Mouse (Mus musculus): ENCODE measurements at regions not wholly inside any gene's neighbourhood (a gene's known extent, or its start where the extent isn't known, plus 50 kb on each side); places are given as distances from the start of the nearest gene placed in this dataset.

DNA sequence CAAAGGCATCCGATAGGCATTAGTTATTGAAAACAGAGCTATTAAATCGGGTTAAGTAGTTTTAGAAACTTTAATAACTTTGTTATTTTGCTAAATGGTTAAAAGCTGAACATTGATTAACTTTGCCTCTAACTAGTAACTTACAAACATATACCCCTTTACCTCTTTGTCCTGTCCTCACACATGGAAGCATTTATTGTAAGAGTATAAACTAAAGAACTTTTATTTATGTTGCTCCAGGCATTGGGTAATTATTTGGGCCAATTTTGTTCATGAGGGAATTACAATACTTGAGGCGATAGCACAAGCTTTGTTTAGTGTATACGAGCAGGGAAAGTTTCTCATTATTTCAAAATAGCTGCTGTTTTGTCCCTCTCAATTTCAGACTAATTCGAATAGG lies 328.4 kb upstream of the Gm9008 start:
- DNase-seq = no peak

DNA sequence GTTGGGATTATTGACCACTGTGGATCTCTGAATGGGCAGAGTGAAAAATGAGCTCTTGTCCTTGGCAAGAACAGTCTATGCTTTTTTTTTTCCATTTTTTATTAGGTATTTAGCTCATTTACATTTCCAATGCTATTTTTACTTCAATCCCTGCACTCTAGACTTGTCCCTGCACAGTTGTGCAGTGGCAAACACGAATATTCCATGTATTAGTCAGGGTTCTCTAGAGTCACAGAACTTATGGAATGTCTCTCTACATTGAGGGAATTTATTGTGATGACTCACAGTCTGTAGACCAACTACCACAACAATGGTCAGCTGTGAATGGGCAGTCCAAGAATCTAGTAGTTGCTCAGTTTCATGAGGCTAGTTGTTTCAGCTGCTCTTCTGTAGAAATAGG lies 305.4 kb upstream of the Gm9008 start:
- no peak for DNase-seq

DNA sequence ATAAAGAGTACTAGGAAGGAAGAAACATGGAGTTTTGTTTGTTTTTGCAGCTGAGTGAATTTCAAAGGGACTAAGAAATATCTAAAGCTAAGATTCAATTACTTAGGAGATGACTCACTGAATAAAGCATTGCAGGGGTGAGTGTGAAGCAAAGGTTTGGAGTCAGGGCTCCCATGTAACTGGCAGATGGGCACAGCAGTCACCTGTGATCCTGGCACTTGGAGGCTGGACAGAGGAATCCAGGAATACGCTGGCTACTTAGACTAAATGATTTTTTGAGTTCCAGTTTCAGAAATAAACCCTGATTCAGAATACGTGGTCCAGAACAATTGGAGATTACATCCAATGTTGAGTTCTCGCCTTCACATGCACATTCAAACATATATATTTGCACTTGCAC lies 282.6 kb upstream of the Gm9008 start:
- no peak for DNase-seq

DNA sequence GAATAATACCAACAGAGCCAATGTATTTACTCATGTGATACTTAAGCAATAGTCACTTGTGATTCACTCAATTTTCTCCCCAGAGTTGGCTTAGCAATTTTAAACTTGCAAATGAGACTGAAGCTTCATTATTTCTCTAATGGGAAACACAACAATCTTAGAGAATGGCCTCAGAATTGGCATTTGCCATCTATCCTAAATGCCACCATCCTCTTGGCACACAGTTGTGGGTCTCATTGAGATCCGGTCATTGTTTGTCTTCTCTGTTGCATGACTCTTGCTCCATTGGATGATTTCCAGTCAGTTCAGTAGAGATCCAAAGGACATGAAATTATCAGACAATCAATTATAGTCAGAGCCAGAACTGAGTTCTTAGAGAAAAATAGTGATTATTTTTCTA lies 280.6 kb upstream of the Gm9008 start:
- no peak for DNase-seq

DNA sequence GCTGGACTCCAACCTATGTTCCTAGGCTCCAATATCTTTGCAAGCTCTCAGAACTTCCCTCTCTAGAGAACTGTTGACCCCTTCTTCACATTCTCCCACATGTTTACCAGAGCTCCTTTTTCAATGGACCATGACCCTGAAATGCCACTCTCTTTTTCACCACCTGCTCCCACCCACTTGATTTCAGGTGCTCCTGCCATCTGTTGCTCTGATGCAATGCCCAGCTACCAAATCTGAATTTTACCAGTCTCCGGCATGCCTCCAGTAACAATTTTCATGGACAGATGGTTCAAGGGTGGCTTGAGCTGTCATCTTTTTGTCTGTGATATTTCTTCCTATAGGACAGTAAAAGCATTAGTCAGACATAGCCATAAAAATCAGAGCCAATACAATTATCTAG lies 279.5 kb upstream of the Gm9008 start:
- no peak for DNase-seq

DNA sequence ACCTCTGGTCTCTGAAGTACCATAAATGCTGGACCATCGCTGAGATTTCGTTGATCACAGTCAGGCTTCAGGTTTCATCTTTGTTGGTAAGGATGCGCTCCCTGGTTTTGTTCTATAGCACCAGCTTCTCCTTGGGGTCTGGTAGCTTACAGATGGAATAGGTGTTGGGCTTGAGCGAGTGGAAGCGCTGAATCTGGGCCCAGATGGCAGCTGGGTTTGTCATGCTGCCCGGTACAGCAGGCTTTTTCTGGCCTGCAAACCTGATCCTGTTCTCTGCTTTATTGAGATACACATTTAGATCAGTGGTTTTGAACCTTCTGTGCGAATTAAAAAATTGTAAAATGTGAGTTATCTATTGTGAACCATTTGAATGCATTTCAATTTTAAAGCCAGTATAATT lies 266.3 kb upstream of the Gm9008 start:
- DNase-seq = no peak

DNA sequence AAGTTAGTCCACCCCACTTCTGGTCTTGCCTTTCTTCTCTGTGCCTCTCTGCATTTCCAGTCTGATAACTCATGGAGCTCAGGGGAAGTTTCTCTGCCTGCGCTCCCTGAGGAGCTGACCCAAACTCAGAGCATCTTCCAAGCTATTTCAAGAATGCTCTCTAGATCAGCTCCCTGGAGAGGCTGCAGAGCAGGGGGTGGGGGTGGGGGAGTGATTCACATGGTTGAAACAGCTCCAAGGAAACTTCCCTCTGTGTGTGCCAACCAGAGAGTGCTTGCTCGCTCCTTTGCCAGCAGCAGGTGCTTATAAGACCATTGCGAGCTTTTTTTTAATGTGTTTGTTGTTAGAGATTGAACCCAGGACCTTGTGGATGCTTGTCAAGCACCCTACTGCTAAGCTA lies 257.3 kb upstream of the Gm9008 start:
- peak; percentile 9 for DNase-seq

Data from adrenal gland, adult 2 months (tissue).